Mouse (Mus musculus) granulocyte monocyte progenitor cell, adult 5-6 weeks (primary cell): ENCODE results near the gene Stap2. TPM values are rescaled to one million over a fixed set of nuclear protein-coding genes. Genes with fewer than 3 reads are reported as not detected.

ENCODE experiments used
- ATAC-seq: replicated peaks from 2 replicates; pipeline ENCODE4 v1.8.0; 2016; ENCODE audit warnings: mild to moderate bottlenecking, moderate TSS enrichment, inconsistent platforms; ENCODE audit not compliant: poor library complexity, severe bottlenecking
- total RNA-seq, 2 experiments: library from RNA; stranded (forward) in 1 of 2; stranded (reverse) in 1 of 2; fragments of 200-712, 200-1000 nt in 1 of 2; fragments of >200 nt in 1 of 2; fragmentation: Nextera tagmentation in 1 of 2; gene quantifications; 2 replicates each; pipeline ENCODE4 v1.2.3; 2014 to 2017

The Stap2 gene
- total RNA-seq, 2 experiments from 2014 or later: 0.36 TPM; not detected in 1

- no peak for ATAC-seq
These were observed 20.9 kb upstream of the Stap2 start for GRCm38 (mm10) chr17:56026303-56026702.

- ATAC-seq: no peak
These were observed 19.5 kb upstream of the Stap2 start for GRCm38 (mm10) chr17:56024931-56025330.

- no peak for ATAC-seq
These were observed 19.1 kb upstream of the Stap2 start for GRCm38 (mm10) chr17:56024476-56024875.

GRCm38 (mm10) chr17:56023386-56023785 lies 18.0 kb upstream of the Stap2 start:
- ATAC-seq: peak; percentile 69

- ATAC-seq: no peak
These were observed 17.6 kb upstream of the Stap2 start for GRCm38 (mm10) chr17:56022989-56023290.

GRCm38 (mm10) chr17:56022131-56022988 lies 17.0 kb upstream of the Stap2 start:
- no peak for ATAC-seq

GRCm38 (mm10) chr17:56021161-56021910 lies 16.0 kb upstream of the Stap2 start:
- peak; percentile 43 for ATAC-seq

- ATAC-seq: no peak
These were observed 15.2 kb upstream of the Stap2 start for GRCm38 (mm10) chr17:56020400-56021084.

- no peak for ATAC-seq
These were observed 13.2 kb upstream of the Stap2 start for GRCm38 (mm10) chr17:56018347-56019131.

- ATAC-seq: no peak
These were observed 12.5 kb upstream of the Stap2 start for GRCm38 (mm10) chr17:56017848-56018247.

GRCm38 (mm10) chr17:56016793-56017785 lies 11.7 kb upstream of the Stap2 start:
- ATAC-seq: no peak

- no peak for ATAC-seq
These were observed 11.0 kb upstream of the Stap2 start for GRCm38 (mm10) chr17:56016382-56016781.

GRCm38 (mm10) chr17:56015293-56015692 lies 9.9 kb upstream of the Stap2 start:
- ATAC-seq: no peak

- no peak for ATAC-seq
These were observed 6.1 kb upstream of the Stap2 start for GRCm38 (mm10) chr17:56011441-56011840.

GRCm38 (mm10) chr17:56010681-56011080 lies 5.3 kb upstream of the Stap2 start:
- ATAC-seq: peak; percentile 36

- no peak for ATAC-seq
These were observed 4.9 kb upstream of the Stap2 start for GRCm38 (mm10) chr17:56010255-56010654.

GRCm38 (mm10) chr17:56009962-56010240 lies 4.5 kb upstream of the Stap2 start:
- no peak for ATAC-seq

GRCm38 (mm10) chr17:56009088-56009961 lies 3.9 kb upstream of the Stap2 start:
- ATAC-seq: peak; percentile 80
